ENCODE assay signal across 26 mouse cellular contexts in the genomic region with DNA sequence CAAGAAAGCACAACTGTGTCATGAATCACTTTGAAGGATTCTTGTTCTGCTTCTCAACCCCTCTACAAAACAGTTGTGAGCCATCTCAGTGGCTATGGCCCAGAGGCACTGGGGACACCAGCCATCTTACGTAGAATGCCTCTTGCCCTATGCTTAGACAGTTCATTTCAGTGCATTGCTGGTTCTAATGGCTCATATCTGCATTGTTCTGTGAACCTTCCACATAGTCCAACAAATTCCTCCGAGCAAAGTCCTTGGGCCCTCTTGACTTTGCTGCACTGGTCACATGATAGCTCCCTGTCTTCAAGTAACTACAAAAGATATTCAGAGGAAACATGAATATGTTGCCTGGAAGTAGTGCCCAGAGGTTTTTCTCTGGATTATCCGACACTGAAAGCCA. TPM values are rescaled to one million over a fixed set of nuclear protein-coding genes. Genes with fewer than 3 reads are reported as not detected.
"Had no signal": no experiment of that assay in that cellular context is flagged by ENCODE, and none has a peak within 500 bp of the region (broad histone marks: within the 10 kb centered on the region; RNA-seq: fewer than 3 reads in every experiment).

No protein-coding gene starts in this region.

- H3K9ac ChIP-seq: forebrain, postnatal 0 days; heart, embryonic 13.5 days; heart, embryonic 15.5 days; hindbrain, embryonic 13.5 days; hindbrain, embryonic 15.5 days; kidney, embryonic 15.5 days; limb, embryonic 13.5 days; limb, embryonic 15.5 days; liver, embryonic 12.5 days; liver, embryonic 14.5 days had no signal

- H3K4me1 ChIP-seq: heart, embryonic 13.5 days; heart, embryonic 15.5 days; hindbrain, embryonic 15.5 days; kidney, embryonic 15.5 days; limb, embryonic 13.5 days; limb, embryonic 15.5 days; liver, embryonic 12.5 days had no signal

- DNase-seq: forebrain, postnatal 0 days; gastrocnemius, postnatal 14 days; gastrocnemius, postnatal 36 days; heart, adult 2 months; heart, postnatal 14 days; heart, postnatal 36 days; kidney, adult 18-20 months; kidney, postnatal 10 days; kidney, postnatal 25 days; kidney, postnatal 4 days had no signal

- H3K27ac ChIP-seq: heart, adult 2 months; heart, embryonic 13.5 days; heart, embryonic 15.5 days; hindbrain, embryonic 13.5 days; hindbrain, embryonic 15.5 days; hindbrain, postnatal 0 days; kidney, embryonic 15.5 days; layer of hippocampus, adult 2 months; left cerebral cortex, adult 2 months; limb, embryonic 13.5 days; limb, embryonic 15.5 days; liver, embryonic 12.5 days; liver, embryonic 14.5 days had no signal

- H3K4me2 ChIP-seq: heart, embryonic 11.5 days; heart, embryonic 13.5 days; heart, embryonic 15.5 days; hindbrain, embryonic 13.5 days; hindbrain, embryonic 15.5 days; kidney, embryonic 15.5 days; limb, embryonic 13.5 days; limb, embryonic 15.5 days; liver, embryonic 12.5 days had no signal

- ATAC-seq: forebrain, postnatal 0 days; hindbrain, postnatal 0 days; liver, embryonic 12.5 days had no signal

- H3K36me3 ChIP-seq: heart, embryonic 13.5 days; heart, embryonic 15.5 days; hindbrain, embryonic 13.5 days; hindbrain, embryonic 15.5 days; kidney, embryonic 15.5 days; limb, embryonic 13.5 days; limb, embryonic 15.5 days; liver, embryonic 12.5 days had no signal

- H3K4me3 ChIP-seq: heart, adult 2 months; heart, embryonic 13.5 days; heart, embryonic 15.5 days; hindbrain, embryonic 13.5 days; hindbrain, embryonic 15.5 days; kidney, embryonic 15.5 days; layer of hippocampus, adult 2 months; left cerebral cortex, adult 2 months; limb, embryonic 13.5 days; limb, embryonic 15.5 days; liver, embryonic 12.5 days had no signal

- H3K27me3 ChIP-seq: hindbrain, embryonic 13.5 days; hindbrain, embryonic 15.5 days; liver, embryonic 12.5 days had no signal

- H3K9me3 ChIP-seq: heart, embryonic 15.5 days; hindbrain, embryonic 13.5 days; hindbrain, embryonic 15.5 days; kidney, embryonic 15.5 days; limb, embryonic 15.5 days had no signal

RNA-seq across cellular contexts. Expression of a gene that starts 36.1 kb away (rescaled TPM):
- polyA plus RNA-seq: heart, embryonic 15.5 days; heart, postnatal 0 days; intestine, embryonic 14.5 days; liver, adult 2 months; liver, embryonic 14.5 days had no signal
